ENCODE assay signal across 21 mouse cellular contexts in genomic region chr7:25702350-25702749, GRCm38 (mm10). TPM values are rescaled to one million over a fixed set of nuclear protein-coding genes. Genes with fewer than 3 reads are reported as not detected.
A peak's percentile ranks its signal among the peaks of the same experiment; 100 is the strongest.
DNase-seq lines count a peak whose midpoint lies in the region; ATAC-seq and TF ChIP-seq lines count a peak whose summit lies in the region.
"Had no signal": no experiment of that assay in that cellular context is flagged by ENCODE, and none has a peak within 500 bp of the region (broad histone marks: within the 10 kb centered on the region; RNA-seq: fewer than 3 reads in every experiment).

No protein-coding gene starts in this region.

- 0 out of 2 replicates have a peak, but pooled peaks cover 2% of the 10 kb centered on the region for H3K4me1 ChIP-seq in forebrain, postnatal 0 days (ENCODE audit: insufficient read depth)
- peaks cover 5% of the 10 kb centered on the region for H3K4me1 ChIP-seq in forebrain, embryonic 15.5 days
- peaks cover 2 to 24% of the 10 kb centered on the region in 2 experiments for H3K4me1 ChIP-seq in liver, embryonic 14.5 days (replicated peaks; ENCODE audit: control insufficient read depth in 2 of 2, insufficient read depth in 2 of 2, low read length in 1 of 2)
- H3K4me1 ChIP-seq in CH12.LX (ENCODE audit: control insufficient read depth in 1 of 2, insufficient read depth in 2 of 2), result peaks cover 13 to 25% of the 10 kb centered on the region in 2 experiments

- no peak for ATAC-seq in forebrain, postnatal 0 days
- ATAC-seq in forebrain, embryonic 15.5 days (replicated peaks), result no peak
- ATAC-seq in liver, embryonic 14.5 days (ENCODE audit: insufficient read depth), result no peak
- ATAC-seq: hindbrain, embryonic 16.5 days; liver, embryonic 12.5 days had no signal

- TF ChIP-seq POLR2A in CH12.LX (IDR thresholded peaks at IDR 0.05; ENCODE audit: low read depth, low read length), result no peak

- no peaks in the 10 kb centered on the region for H3K79me2 ChIP-seq in CH12.LX (replicated peaks; ENCODE audit: control insufficient read depth, extremely low read depth, insufficient read depth, poor library complexity, severe bottlenecking)

- no peak overlapping the region for H3K4me3 ChIP-seq in forebrain, postnatal 0 days (ENCODE audit: low read depth, low read length)
- no peak overlapping the region for H3K4me3 ChIP-seq in forebrain, embryonic 15.5 days
- H3K4me3 ChIP-seq in liver, embryonic 14.5 days (ENCODE audit: insufficient read depth in 1 of 2, low read depth in 2 of 2, low read length in 2 of 2), result no peak overlapping the region
- no peak overlapping the region for H3K4me3 ChIP-seq in CH12.LX (replicated peaks in 1 of 3; ENCODE audit: low read depth in 2 of 3, low read length in 2 of 3, poor library complexity in 1 of 3)
- H3K4me3 ChIP-seq: embryonic facial prominence, embryonic 12.5 days; heart, embryonic 13.5 days; liver, embryonic 12.5 days; neural tube, embryonic 13.5 days had no signal

- no peaks in the 10 kb centered on the region for H3K9me3 ChIP-seq in forebrain, postnatal 0 days (ENCODE audit: low read length)
- 0 out of 2 replicates have a peak, but pooled peaks cover 5% of the 10 kb centered on the region for H3K9me3 ChIP-seq in forebrain, embryonic 15.5 days
- peaks cover 2% of the 10 kb centered on the region for H3K9me3 ChIP-seq in liver, embryonic 14.5 days (ENCODE audit: control insufficient read depth, low read length)
- H3K9me3 ChIP-seq in CH12.LX (replicated peaks; ENCODE audit: low read length), result peaks cover 27% of the 10 kb centered on the region
- H3K9me3 ChIP-seq: neural tube, embryonic 13.5 days had no signal

- no peak for DNase-seq in forebrain, postnatal 0 days
- DNase-seq in liver, embryonic 14.5 days (ENCODE audit: low read depth in 3 of 3, low spot score in 3 of 3), result no peak
- no peak for DNase-seq in liver
- no peak for DNase-seq in CH12.LX (ENCODE audit: extremely low read depth)
- peak; percentile 58 for DNase-seq in ZHBTc4 (ENCODE audit: low read depth, low spot score)
- DNase-seq in neural tube, embryonic 10.5 days (ENCODE audit: extremely low spot score, low spot score), result no peak
- no peak for DNase-seq in urinary bladder, postnatal 10 days (ENCODE audit: low spot score)
- DNase-seq: adrenal gland, postnatal 36 days; cerebellum, adult 8-10 months; gastrocnemius, postnatal 36 days; heart, postnatal 36 days; kidney, adult 9 months; layer of hippocampus, postnatal 36 days; lung, postnatal 10 days; thymus, postnatal 36 days had no signal

- peak; percentile 27; the same call in 1 of the 2 replicates for TF ChIP-seq CTCF in forebrain, postnatal 0 days (IDR thresholded peaks at IDR 0.05; ENCODE audit: low read depth)
- peak; percentile 44 for TF ChIP-seq CTCF in liver, embryonic 14.5 days (IDR thresholded peaks at IDR 0.05; ENCODE audit: low read depth)
- peak in 1 of 2 experiments; percentile 19; a peak in 2 of 4 replicates for TF ChIP-seq CTCF in CH12.LX (conservative IDR thresholded peaks at IDR 0.05 in 1 of 2, IDR thresholded peaks at IDR 0.05 in 1 of 2; ENCODE audit: low read depth in 2 of 2, low read length in 2 of 2)

- no peaks in the 10 kb centered on the region for H3K27me3 ChIP-seq in forebrain, postnatal 0 days (ENCODE audit: insufficient read depth, low read length)
- peaks cover 5% of the 10 kb centered on the region; the same call in 1 of the 2 replicates for H3K27me3 ChIP-seq in forebrain, embryonic 15.5 days
- no peaks in the 10 kb centered on the region for H3K27me3 ChIP-seq in liver, embryonic 14.5 days (ENCODE audit: control insufficient read depth, insufficient read depth, low read length)
- no peaks in the 10 kb centered on the region for H3K27me3 ChIP-seq in CH12.LX (replicated peaks)
- H3K27me3 ChIP-seq: heart, embryonic 13.5 days; liver, embryonic 12.5 days had no signal

- no peak for TF ChIP-seq EP300 in liver, embryonic 14.5 days (IDR thresholded peaks at IDR 0.05; ENCODE audit: low read depth)
- no peak for TF ChIP-seq EP300 in CH12.LX (IDR thresholded peaks at IDR 0.05; ENCODE audit: low read length)

- H3K36me3 ChIP-seq in forebrain, postnatal 0 days (ENCODE audit: insufficient read depth), result no peaks in the 10 kb centered on the region
- H3K36me3 ChIP-seq in forebrain, embryonic 15.5 days, result no peaks in the 10 kb centered on the region
- H3K36me3 ChIP-seq in liver, embryonic 14.5 days (replicated peaks; ENCODE audit: control insufficient read depth, insufficient read depth, low read depth), result peaks cover 24% of the 10 kb centered on the region
- H3K36me3 ChIP-seq in CH12.LX (replicated peaks in 1 of 2; ENCODE audit: control insufficient read depth in 1 of 2, insufficient read depth in 1 of 2, low read length in 1 of 2), result peaks cover 62 to 90% of the 10 kb centered on the region in 2 experiments
- H3K36me3 ChIP-seq: embryonic facial prominence, embryonic 12.5 days; neural tube, embryonic 13.5 days had no signal

- 90% methylated on average over 2 of the region's 2 CpGs for WGBS in forebrain, postnatal 0 days
- 99% methylated on average over 2 of the region's 2 CpGs for WGBS in forebrain, embryonic 15.5 days
- 85% methylated on average over 2 of the region's 2 CpGs for WGBS in liver, embryonic 14.5 days (ENCODE audit: insufficient replicate concordance)

- no peak overlapping the region for H3K4me2 ChIP-seq in forebrain, postnatal 0 days (ENCODE audit: low read depth)
- H3K4me2 ChIP-seq in forebrain, embryonic 15.5 days (replicated peaks), result no peak overlapping the region
- H3K4me2 ChIP-seq in liver, embryonic 14.5 days (ENCODE audit: low read depth), result no peak overlapping the region
- no peak overlapping the region for H3K4me2 ChIP-seq in CH12.LX (ENCODE audit: insufficient read depth, low read depth, poor library complexity, severe bottlenecking)
- H3K4me2 ChIP-seq: embryonic facial prominence, embryonic 12.5 days; heart, embryonic 13.5 days; liver, embryonic 12.5 days; neural tube, embryonic 13.5 days had no signal

- H3K27ac ChIP-seq in forebrain, postnatal 0 days (ENCODE audit: low read depth, low read length), result no peak overlapping the region
- no peak overlapping the region for H3K27ac ChIP-seq in forebrain, embryonic 15.5 days (replicated peaks)
- no peak overlapping the region for H3K27ac ChIP-seq in liver, embryonic 14.5 days
- no peak overlapping the region for H3K27ac ChIP-seq in CH12.LX (ENCODE audit: insufficient read depth, low read depth)
- H3K27ac ChIP-seq: embryonic facial prominence, embryonic 12.5 days; heart, embryonic 13.5 days; liver, embryonic 12.5 days; neural tube, embryonic 13.5 days had no signal

- H3K9ac ChIP-seq in forebrain, postnatal 0 days, result no peak overlapping the region
- H3K9ac ChIP-seq in forebrain, embryonic 15.5 days (replicated peaks), result no peak overlapping the region
- H3K9ac ChIP-seq in liver, embryonic 14.5 days (replicated peaks), result no peak overlapping the region
- H3K9ac ChIP-seq in CH12.LX (ENCODE audit: insufficient read depth, low read depth), result no peak overlapping the region
- H3K9ac ChIP-seq: embryonic facial prominence, embryonic 12.5 days; heart, embryonic 13.5 days; liver, embryonic 12.5 days; neural tube, embryonic 13.5 days had no signal

- in situ Hi-C loops in CH12.LX (cut with MboI; ENCODE audit: low pct_ligation_motif_present, low pct_unique_long_range_greater_than_20kb, low sequenced_read_pairs), result no loop called here

- peak; percentile 8 for TF ChIP-seq RAD21 in CH12.LX (IDR thresholded peaks at IDR 0.05; ENCODE audit: low read depth, low read length)

- dilution Hi-C loops in CH12.LX (cut with MboI; ENCODE audit: extremely low pct_ligation_motif_present, extremely low pct_unique_long_range_greater_than_20kb, low sequenced_read_pairs), result no loop called here

RNA-seq across cellular contexts. Expression of gene Tgfb1, which starts 15.5 kb away (rescaled TPM):
- 1.6 and 3.1 TPM in 2 replicates for total RNA-seq in forebrain, postnatal 0 days (2014; rRNA removed)
- polyA plus RNA-seq in forebrain, postnatal 0 days (2015; fragmentation: Nextera tagmentation; extraction: Ambion mirVana), result 0.39 and 0.56 TPM in 2 replicates
- 0.62 and 0.74 TPM in 2 replicates for polyA plus RNA-seq in forebrain, embryonic 15.5 days (2015; fragmentation: Nextera tagmentation; extraction: Ambion mirVana)
- polyA plus RNA-seq in liver, embryonic 14.5 days (2012; rRNA removed), result 16.6 and 18.5 TPM in 2 replicates
- 3.9 and 4.3 TPM in 2 replicates for polyA plus RNA-seq in liver, embryonic 14.5 days (2014; fragmentation: Nextera tagmentation; extraction: Ambion mirVana)
- total RNA-seq in CH12.LX (2012; rRNA removed) (25.9 and 28.8 TPM in 2 replicates), CH12.LX (2014; rRNA removed) (8.7 and 9.2 TPM in 2 replicates)
- polyA plus RNA-seq in CH12.LX (2012; ENCODE audit: insufficient read length, low read depth), result 104 and 109 TPM in 2 replicates

RNA-seq across cellular contexts. Expression of gene Ccdc97, which starts 16.5 kb away (rescaled TPM):
- total RNA-seq in forebrain, postnatal 0 days (2014; rRNA removed), result 21.1 and 37.6 TPM in 2 replicates
- polyA plus RNA-seq in forebrain, postnatal 0 days (2015; fragmentation: Nextera tagmentation; extraction: Ambion mirVana), result 31.7 and 32.0 TPM in 2 replicates
- 29.3 and 32.4 TPM in 2 replicates for polyA plus RNA-seq in forebrain, embryonic 15.5 days (2015; fragmentation: Nextera tagmentation; extraction: Ambion mirVana)
- polyA plus RNA-seq in liver, embryonic 14.5 days (2012; rRNA removed), result 17.1 and 19.5 TPM in 2 replicates
- polyA plus RNA-seq in liver, embryonic 14.5 days (2014; fragmentation: Nextera tagmentation; extraction: Ambion mirVana), result 11.3 and 13.2 TPM in 2 replicates
- total RNA-seq in CH12.LX (2012; rRNA removed) (14.1 and 14.4 TPM in 2 replicates), CH12.LX (2014; rRNA removed) (4.5 and 5.7 TPM in 2 replicates)
- polyA plus RNA-seq in CH12.LX (2012; ENCODE audit: insufficient read length, low read depth), result 38.8 and 44.8 TPM in 2 replicates

RNA-seq across cellular contexts. Expression of gene B9d2, which starts 21.8 kb away (rescaled TPM):
- 15.7 and 15.8 TPM in 2 replicates for total RNA-seq in forebrain, postnatal 0 days (2014; rRNA removed)
- polyA plus RNA-seq in forebrain, postnatal 0 days (2015; fragmentation: Nextera tagmentation; extraction: Ambion mirVana), result 58.2 and 60.1 TPM in 2 replicates
- polyA plus RNA-seq in forebrain, embryonic 15.5 days (2015; fragmentation: Nextera tagmentation; extraction: Ambion mirVana), result 39.2 and 39.4 TPM in 2 replicates
- polyA plus RNA-seq in liver, embryonic 14.5 days (2012; rRNA removed), result 21.9 and 28.2 TPM in 2 replicates
- polyA plus RNA-seq in liver, embryonic 14.5 days (2014; fragmentation: Nextera tagmentation; extraction: Ambion mirVana), result 18.8 and 20.4 TPM in 2 replicates
- total RNA-seq in CH12.LX (2012; rRNA removed), result 13.1 and 15.8 TPM in 2 replicates
- 9.3 and 10.0 TPM in 2 replicates for total RNA-seq in CH12.LX (2014; rRNA removed)
- 21.2 and 23.8 TPM in 2 replicates for polyA plus RNA-seq in CH12.LX (2012; ENCODE audit: insufficient read length, low read depth)

RNA-seq across cellular contexts. Expression of gene Tmem91, which starts 27.4 kb away (rescaled TPM):
- total RNA-seq in forebrain, postnatal 0 days (2014; rRNA removed), result 32.8 and 40.3 TPM in 2 replicates
- polyA plus RNA-seq in forebrain, postnatal 0 days (2015; fragmentation: Nextera tagmentation; extraction: Ambion mirVana), result 40.9 and 61.4 TPM in 2 replicates
- polyA plus RNA-seq in forebrain, embryonic 15.5 days (2015; fragmentation: Nextera tagmentation; extraction: Ambion mirVana), result 14.4 and 17.0 TPM in 2 replicates
- 0.22 and 0.32 TPM in 2 replicates for polyA plus RNA-seq in liver, embryonic 14.5 days (2012; rRNA removed)
- polyA plus RNA-seq in liver, embryonic 14.5 days (2014; fragmentation: Nextera tagmentation; extraction: Ambion mirVana), result 0.39 and 0.51 TPM in 2 replicates
- total RNA-seq in CH12.LX (2012; rRNA removed), result 0.17 and 0.55 TPM in 2 replicates
- total RNA-seq in CH12.LX (2014; rRNA removed), result not detected in 2 replicates
- 1.3 and 1.9 TPM in 2 replicates for polyA plus RNA-seq in CH12.LX (2012; ENCODE audit: insufficient read length, low read depth)
- total RNA-seq: adrenal gland, postnatal 36 days; gastrocnemius, postnatal 36 days; heart, postnatal 36 days had no signal

RNA-seq across cellular contexts. Expression of gene Exosc5, which starts 43.4 kb away (rescaled TPM):
- total RNA-seq in forebrain, postnatal 0 days (2014; rRNA removed), result 22.9 and 24.9 TPM in 2 replicates
- polyA plus RNA-seq in forebrain, postnatal 0 days (2015; fragmentation: Nextera tagmentation; extraction: Ambion mirVana), result 33.9 and 35.2 TPM in 2 replicates
- 50.5 and 51.8 TPM in 2 replicates for polyA plus RNA-seq in forebrain, embryonic 15.5 days (2015; fragmentation: Nextera tagmentation; extraction: Ambion mirVana)
- 33.7 and 35.2 TPM in 2 replicates for polyA plus RNA-seq in liver, embryonic 14.5 days (2012; rRNA removed)
- 48.1 and 51.6 TPM in 2 replicates for polyA plus RNA-seq in liver, embryonic 14.5 days (2014; fragmentation: Nextera tagmentation; extraction: Ambion mirVana)
- total RNA-seq in CH12.LX (2012; rRNA removed) (105 and 116 TPM in 2 replicates), CH12.LX (2014; rRNA removed) (114 and 123 TPM in 2 replicates)
- 102 and 125 TPM in 2 replicates for polyA plus RNA-seq in CH12.LX (2012; ENCODE audit: insufficient read length, low read depth)
